Mouse (Mus musculus): Measurements from ENCODE around the gene St5.

- TF ChIP-seq POLR2A (IDR thresholded peaks at IDR 0.05; ENCODE audit: control insufficient read depth, low read depth, low read length), result no peak
- TF ChIP-seq CTCF (IDR thresholded peaks at IDR 0.05; ENCODE audit: control insufficient read depth, insufficient read depth, insufficient replicate concordance, low read depth, low read length), result no peak
Measured at GRCm38 (mm10) chr7:109723697-109724096, 20.3 kb upstream of the St5 start, which contains the start of gene BC051019.
